Mouse (Mus musculus) Patski (cell line): ENCODE results near the gene Mroh2a. TPM values are rescaled to one million over a fixed set of nuclear protein-coding genes. Genes with fewer than 3 reads are reported as not detected.
A peak's percentile ranks its signal among the peaks of the same experiment; 100 is the strongest.

ENCODE experiments used
- ATAC-seq: fragments of 100-300 bp; one replicate; pipeline ENCODE4 v1.8.0; 2021
- CTCF ChIA-PET: fragments of 350-600 bp; sonication (Branson Sonifier 250); formaldehyde crosslinking; loops from one replicate; lab custom pipeline; 2022; ENCODE audit warnings: inconsistent platforms; lab: Charles Lee
- POLR2A ChIA-PET: fragments of 350-600 bp; sonication (Branson Sonifier 250); formaldehyde crosslinking; loops from one replicate; lab custom pipeline; 2022; ENCODE audit warnings: antibody characterized with exemption, inconsistent platforms; lab: Charles Lee
- DNase-seq: peaks from one replicate; pipeline ENCODE4 v3.0.0-alpha.2; 2011; ENCODE audit warnings: low read depth, low spot score
- H3K27me3 ChIP-seq: fragments of 371-371 bp; one replicate; pipeline ENCODE4 v1.5.1; 2021
- CTCF ChIP-seq: fragments of 100-300 bp; IDR thresholded peaks from one replicate; pipeline ENCODE4 v1.5.1; 2021
- in situ Hi-C: fragments of 300-500 bp; cut with MboI; formaldehyde crosslinking; loops from 3 replicates; pipeline ENCODE4 v1.11.1; 2018; ENCODE audit warnings: low pct_unique_long_range_greater_than_20kb, mixed read lengths
- polyA plus RNA-seq: library from polyadenylated mRNA; unstranded; gene quantifications from one replicate; pipeline ENCODE4 v1.2.3, GENCODE M21; 2021

Gene Mroh2a
- polyA plus RNA-seq, 1 experiment from 2014 or later: 2.3 TPM

DNA sequence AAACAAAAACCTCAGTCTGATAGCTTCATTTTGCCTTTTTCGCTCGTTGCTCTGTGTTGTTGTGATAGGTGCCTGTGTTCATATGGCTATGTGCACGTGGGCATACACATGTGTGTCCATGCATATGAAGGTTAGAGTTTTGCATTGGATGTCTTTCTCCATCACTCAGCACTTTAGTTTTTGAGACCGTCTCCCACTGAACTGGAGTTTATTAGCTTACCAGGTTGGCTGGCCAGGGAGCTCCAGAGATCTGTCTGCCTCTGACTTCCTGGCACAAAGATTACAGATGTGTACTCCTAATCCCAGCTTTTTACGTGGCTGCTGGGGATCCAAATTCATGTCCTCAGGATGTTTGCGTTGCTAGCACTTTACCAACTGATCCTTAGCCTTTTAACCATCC is 77.0 kb downstream of the Mroh2a start:
- TF ChIP-seq CTCF: no peak
- H3K27me3 ChIP-seq: peaks cover 13% of the 10 kb centered on the region
- no peak for ATAC-seq
- no peak for DNase-seq
- ChIA-PET CTCF (interaction anchor here (1.2 kb wide), 1 partner anchor 39 kb away, joined by 3 read pairs; no protein-coding TSS in a partner anchor), POLR2A (no interaction called here)
- in situ Hi-C loops: no loop called here

DNA sequence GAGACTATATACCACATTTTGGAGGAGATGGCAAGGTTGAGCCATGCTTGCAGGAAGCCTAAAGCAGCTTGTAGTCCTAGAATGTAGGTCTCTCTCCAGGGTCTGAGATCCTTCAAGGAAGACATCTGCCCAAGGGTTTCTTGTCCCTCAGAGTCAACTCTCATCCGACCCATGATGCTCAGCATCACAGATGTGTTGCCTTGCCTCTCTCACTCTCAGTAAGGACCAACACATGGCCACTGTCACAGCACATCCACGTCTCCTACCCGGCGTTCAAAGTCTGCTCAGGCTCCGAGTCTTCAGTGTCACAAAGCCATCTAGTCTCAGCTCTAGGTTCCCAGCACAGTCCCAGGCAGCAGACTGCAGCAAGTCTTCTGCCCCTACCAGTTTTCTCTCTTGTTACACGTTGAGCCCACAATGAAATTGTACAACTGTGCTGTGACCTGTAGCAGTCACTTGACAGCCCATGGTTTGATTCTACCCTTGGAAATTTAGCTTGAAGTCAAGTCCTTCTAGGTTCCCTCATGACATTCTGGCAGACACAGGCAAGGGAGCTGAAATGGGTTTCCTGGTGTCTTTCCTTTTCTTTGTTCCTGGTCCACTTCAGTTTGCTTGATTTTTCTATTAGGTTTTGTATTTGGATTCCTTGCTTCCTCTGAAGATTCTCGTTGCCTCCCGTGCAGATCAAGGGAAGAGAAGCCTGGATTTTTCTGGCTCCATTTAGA is 77.6 kb downstream of the Mroh2a start:
- ChIA-PET POLR2A (no interaction called here), CTCF (interaction anchor here (1.2 kb wide), 1 partner anchor 38 kb away, joined by 3 read pairs; no protein-coding TSS in a partner anchor)
- DNase-seq (no peak), ATAC-seq (no peak)
- no peak for TF ChIP-seq CTCF
- H3K27me3 ChIP-seq: peaks cover 20% of the 10 kb centered on the region
- in situ Hi-C loops: no loop called here

GRCm38 (mm10) chr1:88305018-88305795 is 78.4 kb downstream of the Mroh2a start:
- peaks cover 23% of the 10 kb centered on the region for H3K27me3 ChIP-seq
- in situ Hi-C loops: no loop called here
- CTCF ChIA-PET: no interaction called here
- POLR2A ChIA-PET: no interaction called here
- DNase-seq (no peak), ATAC-seq (no peak)
- no peak for TF ChIP-seq CTCF

- no peak for DNase-seq
- peak; percentile 26 for ATAC-seq
- ChIA-PET POLR2A (no interaction called here), CTCF (interaction anchor here (0.9 to 1.3 kb wide), 2 partner anchors 10 to 19 kb away, joined by 3 to 4 read pairs; no protein-coding TSS in a partner anchor)
- peaks cover 23% of the 10 kb centered on the region for H3K27me3 ChIP-seq
- TF ChIP-seq CTCF: no peak
- in situ Hi-C loops: no loop called here
Measured at GRCm38 (mm10) chr1:88306543-88306942, 79.8 kb downstream of the Mroh2a start.

DNA sequence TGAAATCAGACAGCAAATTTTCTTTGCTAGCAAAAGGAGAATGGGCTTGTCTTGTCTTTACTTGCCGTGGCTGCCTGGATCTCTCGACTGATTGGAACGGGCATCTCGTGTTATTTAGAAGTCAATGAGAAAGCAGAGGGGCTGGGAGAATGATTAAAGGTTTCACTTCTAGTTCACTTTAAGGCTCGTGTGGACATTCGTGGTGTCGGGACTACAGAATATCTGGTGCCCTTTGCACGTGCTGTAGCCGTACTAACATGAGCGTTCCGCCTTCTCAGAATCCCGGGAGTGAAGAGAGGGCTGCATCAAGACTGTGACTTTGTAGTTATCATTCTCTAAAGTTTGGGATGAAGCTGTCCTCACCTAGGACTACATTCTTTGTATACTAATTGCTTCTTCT is 80.4 kb downstream of the Mroh2a start:
- POLR2A ChIA-PET: no interaction called here
- CTCF ChIA-PET: interaction anchor here (0.9 to 1.3 kb wide), 2 partner anchors 10 to 20 kb away, joined by 3 to 4 read pairs; no protein-coding TSS in a partner anchor
- ATAC-seq (no peak), DNase-seq (no peak)
- peaks cover 23% of the 10 kb centered on the region for H3K27me3 ChIP-seq
- no peak for TF ChIP-seq CTCF
- in situ Hi-C loops: no loop called here

GRCm38 (mm10) chr1:88309020-88309419 is 82.2 kb downstream of the Mroh2a start:
- ATAC-seq (no peak), DNase-seq (no peak)
- ChIA-PET CTCF (interaction anchor here (1.1 to 1.5 kb wide), 3 partner anchors 15 to 23 kb away, joined by 3 to 4 read pairs (median 3); no protein-coding TSS in a partner anchor), POLR2A (no interaction called here)
- TF ChIP-seq CTCF: no peak
- in situ Hi-C loops: no loop called here
- H3K27me3 ChIP-seq: peaks cover 26% of the 10 kb centered on the region

DNA sequence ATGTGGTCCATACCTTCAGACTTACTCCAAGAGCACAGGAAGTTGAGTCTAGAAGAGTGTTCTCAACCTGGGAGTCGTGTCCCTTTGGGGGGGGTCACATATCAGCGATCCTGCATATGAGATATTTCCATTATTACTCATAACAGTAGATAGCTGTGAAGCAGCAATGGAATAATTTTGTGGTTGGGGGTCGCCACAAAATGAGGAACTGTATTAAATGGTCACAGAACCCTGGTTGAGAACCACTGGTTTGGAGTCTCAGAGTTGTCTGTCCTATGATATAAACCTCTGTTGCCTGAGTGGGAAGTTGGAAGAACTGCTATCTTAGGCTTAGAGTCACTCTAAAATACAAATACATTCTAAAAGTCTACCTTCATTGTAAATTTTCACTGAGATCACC is 83.1 kb downstream of the Mroh2a start:
- in situ Hi-C loops: no loop called here
- peaks cover 22% of the 10 kb centered on the region for H3K27me3 ChIP-seq
- CTCF ChIA-PET: interaction anchor here (1.1 to 1.5 kb wide), 2 partner anchors 16 to 20 kb away, joined by 3 to 4 read pairs; no protein-coding TSS in a partner anchor
- POLR2A ChIA-PET: no interaction called here
- no peak for TF ChIP-seq CTCF
- no peak for DNase-seq
- no peak for ATAC-seq

DNA sequence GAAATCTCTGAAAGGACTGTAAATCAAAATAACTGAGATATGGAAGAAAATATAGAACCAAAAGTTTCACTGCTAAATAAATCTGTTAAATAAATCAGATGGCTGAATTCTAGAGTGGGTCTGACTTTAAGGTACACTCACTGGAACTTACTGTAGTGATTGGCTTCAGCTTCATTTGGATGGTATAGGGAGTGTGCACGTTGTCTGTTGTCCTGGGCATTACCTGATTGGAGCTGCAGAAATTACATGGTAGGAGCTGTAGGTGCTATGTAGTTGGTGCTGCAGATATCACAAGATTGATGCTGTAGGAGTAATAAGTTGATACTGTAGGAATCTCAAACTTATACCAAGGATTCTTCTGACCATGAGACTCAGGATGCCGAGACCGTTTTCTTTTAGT is 83.6 kb downstream of the Mroh2a start:
- no peak for ATAC-seq
- H3K27me3 ChIP-seq: peaks cover 22% of the 10 kb centered on the region
- TF ChIP-seq CTCF: no peak
- in situ Hi-C loops: no loop called here
- DNase-seq: no peak
- ChIA-PET CTCF (interaction anchor here (1.5 kb wide), 1 partner anchor 16 kb away, joined by 3 read pairs; no protein-coding TSS in a partner anchor), POLR2A (no interaction called here)

Other genes with a start within 250 kb of the Mroh2a start
- 29.5 TPM for gene Usp40, start 218.4 kb upstream of the Mroh2a start, polyA plus RNA-seq
- 0.14 TPM for gene Ugt1a10, start 171.6 kb upstream of the Mroh2a start, polyA plus RNA-seq
- 0.32 TPM for gene Ugt1a9, start 156.2 kb upstream of the Mroh2a start, polyA plus RNA-seq
- gene Ugt1a8, start 139.2 kb upstream of the Mroh2a start, polyA plus RNA-seq: not detected
- gene Ugt1a7c, start 131.9 kb upstream of the Mroh2a start, polyA plus RNA-seq: 46.3 TPM
- gene Ugt1a6b, start 123.7 kb upstream of the Mroh2a start, polyA plus RNA-seq: 4.2 TPM
- gene Ugt1a6a, start 92.2 kb upstream of the Mroh2a start, polyA plus RNA-seq: 21.3 TPM
- not detected for gene Ugt1a5, start 61.0 kb upstream of the Mroh2a start, polyA plus RNA-seq
- gene Ugt1a2, start 26.4 kb upstream of the Mroh2a start, polyA plus RNA-seq: 5.6 TPM
- not detected for gene Dnajb3, start 21.2 kb upstream of the Mroh2a start, polyA plus RNA-seq
- 0.98 TPM for gene Ugt1a1, start 15.0 kb upstream of the Mroh2a start, polyA plus RNA-seq
- gene Hjurp, start 50.6 kb downstream of the Mroh2a start, polyA plus RNA-seq: 56.0 TPM
- 0.01 TPM for gene Trpm8, start 50.7 kb downstream of the Mroh2a start, polyA plus RNA-seq
- 0.09 TPM for gene Spp2, start 180.0 kb downstream of the Mroh2a start, polyA plus RNA-seq